Mouse (Mus musculus): ENCODE measurements around the gene Heatr9. TPM values are rescaled to one million over a fixed set of nuclear protein-coding genes. Genes with fewer than 3 reads are reported as not detected.

The Heatr9 gene
- polyA plus RNA-seq (2012; fragmentation: generic; extraction: Trizol), result 0.04 TPM

DNA sequence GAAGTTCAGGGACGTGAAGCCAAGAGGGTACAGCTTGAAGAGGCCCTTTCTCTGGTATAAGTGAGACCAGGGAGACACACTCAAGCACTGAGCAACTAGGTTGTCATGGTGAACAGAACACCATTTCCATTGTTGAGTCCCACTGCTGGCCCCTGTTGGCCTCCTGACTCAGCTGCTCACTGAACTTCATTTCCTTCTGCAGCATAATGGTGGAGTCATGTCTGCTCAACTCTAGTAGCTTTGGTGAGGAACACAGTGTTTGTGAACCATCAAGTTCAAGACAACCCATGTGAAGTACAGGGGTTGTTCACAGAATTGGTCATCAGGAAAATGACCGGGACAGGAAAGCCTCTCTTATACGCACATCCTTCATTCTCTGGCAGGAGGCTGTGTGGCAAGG lies at the start of gene Heatr9:
Heatr9 (minus strand) TSS at position 101 of the 400 bp plus-strand sequence.
- Histone ChIP-seq H3ac (ENCODE audit: control insufficient read depth, insufficient read length) (no peak within 1 kb of the TSS), H3K4me2 (ENCODE audit: low read depth) (no peak within 1 kb of the TSS), H3K79me2 (ENCODE audit: control insufficient read depth, insufficient read depth) (no peaks in the 10 kb centered on the region), H3K36me3 (ENCODE audit: control insufficient read depth, insufficient read depth) (no peaks in the 10 kb centered on the region), H3K4me3 (no peak within 1 kb of the TSS), H3K27me3 (ENCODE audit: control insufficient read depth, insufficient read depth, insufficient read length) (no peaks in the 10 kb centered on the region)
- TF ChIP-seq POLR2AphosphoS2 (IDR thresholded peaks at IDR 0.05; ENCODE audit: insufficient read length, low read depth) (no peak), POLR2A (IDR thresholded peaks at IDR 0.05; ENCODE audit: insufficient read length, low read depth) (no peak), E2F4 (IDR thresholded peaks at IDR 0.05; ENCODE audit: insufficient read depth) (no peak), REST (IDR thresholded peaks at IDR 0.05; ENCODE audit: insufficient read depth, insufficient read length) (no peak), MAX (IDR thresholded peaks at IDR 0.05; ENCODE audit: low read depth) (no peak), TCF3 (IDR thresholded peaks at IDR 0.05; ENCODE audit: insufficient read length, low read depth) (no peak), SRF (IDR thresholded peaks at IDR 0.05; ENCODE audit: control insufficient read depth, insufficient read length, low read depth) (no peak), USF1 (IDR thresholded peaks at IDR 0.05; ENCODE audit: low read depth) (no peak), MYOD1 (IDR thresholded peaks at IDR 0.05; ENCODE audit: control insufficient read depth in 1 of 3, insufficient read length in 2 of 3, low read depth in 2 of 3) (no peak), TCF12 (IDR thresholded peaks at IDR 0.05; ENCODE audit: insufficient read depth, poor library complexity, severe bottlenecking) (no peak), MYOG (IDR thresholded peaks at IDR 0.05; ENCODE audit: control insufficient read depth in 1 of 3, insufficient read depth in 1 of 3, insufficient read length in 2 of 3, low read depth in 2 of 3) (no peak), CEBPB (IDR thresholded peaks at IDR 0.05; ENCODE audit: insufficient read depth, poor library complexity, severe bottlenecking) (no peak)

GRCm38 (mm10) chr11:83570189-83570588 lies 48.2 kb upstream of the Heatr9 start:
- H3ac ChIP-seq (ENCODE audit: control insufficient read depth, insufficient read length), result no peak overlapping the region
- H3K4me3 ChIP-seq, result no peak overlapping the region
- TF ChIP-seq CEBPB (IDR thresholded peaks at IDR 0.05; ENCODE audit: insufficient read depth, poor library complexity, severe bottlenecking) (no peak), POLR2A (IDR thresholded peaks at IDR 0.05; ENCODE audit: insufficient read length, low read depth) (no peak), SRF (IDR thresholded peaks at IDR 0.05; ENCODE audit: control insufficient read depth, insufficient read length, low read depth) (no peak), POLR2AphosphoS2 (IDR thresholded peaks at IDR 0.05; ENCODE audit: insufficient read length, low read depth) (no peak), USF1 (IDR thresholded peaks at IDR 0.05; ENCODE audit: low read depth) (no peak)
- no peak overlapping the region for H3K4me2 ChIP-seq (ENCODE audit: low read depth)
- H3K79me2 ChIP-seq (ENCODE audit: control insufficient read depth, insufficient read depth), result no peaks in the 10 kb centered on the region
- no peaks in the 10 kb centered on the region for H3K27me3 ChIP-seq (ENCODE audit: control insufficient read depth, insufficient read depth, insufficient read length)
- no peaks in the 10 kb centered on the region for H3K36me3 ChIP-seq (ENCODE audit: control insufficient read depth, insufficient read depth)

GRCm38 (mm10) chr11:83569249-83569648 lies 47.3 kb upstream of the Heatr9 start:
- Histone ChIP-seq H3K4me2 (ENCODE audit: low read depth) (no peak overlapping the region), H3ac (ENCODE audit: control insufficient read depth, insufficient read length) (no peak overlapping the region), H3K27me3 (ENCODE audit: control insufficient read depth, insufficient read depth, insufficient read length) (no peaks in the 10 kb centered on the region), H3K36me3 (ENCODE audit: control insufficient read depth, insufficient read depth) (no peaks in the 10 kb centered on the region), H3K79me2 (ENCODE audit: control insufficient read depth, insufficient read depth) (no peaks in the 10 kb centered on the region), H3K4me3 (no peak overlapping the region)
- TF ChIP-seq SRF (IDR thresholded peaks at IDR 0.05; ENCODE audit: control insufficient read depth, insufficient read length, low read depth) (no peak), USF1 (IDR thresholded peaks at IDR 0.05; ENCODE audit: low read depth) (no peak), POLR2AphosphoS2 (IDR thresholded peaks at IDR 0.05; ENCODE audit: insufficient read length, low read depth) (no peak), POLR2A (IDR thresholded peaks at IDR 0.05; ENCODE audit: insufficient read length, low read depth) (no peak), TCF3 (IDR thresholded peaks at IDR 0.05; ENCODE audit: insufficient read length, low read depth) (no peak), MYOG (IDR thresholded peaks at IDR 0.05; ENCODE audit: control insufficient read depth in 1 of 3, insufficient read depth in 1 of 3, insufficient read length in 2 of 3, low read depth in 2 of 3) (no peak), MYOD1 (IDR thresholded peaks at IDR 0.05; ENCODE audit: control insufficient read depth in 1 of 3, insufficient read length in 2 of 3, low read depth in 2 of 3) (no peak), MAX (IDR thresholded peaks at IDR 0.05; ENCODE audit: low read depth) (no peak)

DNA sequence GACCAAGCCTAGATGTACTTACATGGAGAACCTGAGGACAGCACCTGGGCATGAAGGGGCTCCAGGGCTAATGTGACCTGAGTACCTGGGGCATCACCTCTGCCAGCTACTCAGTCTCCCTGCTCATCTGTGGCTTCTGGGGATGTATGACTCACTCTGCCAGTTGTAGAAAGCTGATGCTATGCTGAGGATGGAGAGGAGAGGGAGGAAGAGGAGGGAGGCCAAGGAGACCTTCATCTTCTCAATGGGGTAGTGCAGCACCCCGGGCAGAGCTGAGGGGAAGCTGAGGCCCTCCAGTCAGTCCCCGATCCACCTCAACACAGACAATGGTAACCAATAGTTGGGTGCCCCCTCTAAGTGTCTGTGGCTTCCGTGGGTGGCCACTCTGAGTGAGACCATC lies 46.8 kb upstream of the Heatr9 start:
- no peak for TF ChIP-seq TCF12 (IDR thresholded peaks at IDR 0.05; ENCODE audit: insufficient read depth, poor library complexity, severe bottlenecking)
- no peak for TF ChIP-seq SRF (IDR thresholded peaks at IDR 0.05; ENCODE audit: control insufficient read depth, insufficient read length, low read depth)
- no peak for TF ChIP-seq REST (IDR thresholded peaks at IDR 0.05; ENCODE audit: insufficient read depth, insufficient read length)
- TF ChIP-seq E2F4 (IDR thresholded peaks at IDR 0.05; ENCODE audit: insufficient read depth), result no peak
- no peak for TF ChIP-seq CEBPB (IDR thresholded peaks at IDR 0.05; ENCODE audit: insufficient read depth, poor library complexity, severe bottlenecking)
- no peak for TF ChIP-seq TCF3 (IDR thresholded peaks at IDR 0.05; ENCODE audit: insufficient read length, low read depth)
- TF ChIP-seq MYOD1 (IDR thresholded peaks at IDR 0.05; ENCODE audit: control insufficient read depth in 1 of 3, insufficient read length in 2 of 3, low read depth in 2 of 3), result no peak
- TF ChIP-seq POLR2AphosphoS2 (IDR thresholded peaks at IDR 0.05; ENCODE audit: insufficient read length, low read depth), result no peak
- TF ChIP-seq POLR2A (IDR thresholded peaks at IDR 0.05; ENCODE audit: insufficient read length, low read depth), result no peak
- no peak for TF ChIP-seq USF1 (IDR thresholded peaks at IDR 0.05; ENCODE audit: low read depth)
- no peak for TF ChIP-seq MYOG (IDR thresholded peaks at IDR 0.05; ENCODE audit: control insufficient read depth in 1 of 3, insufficient read depth in 1 of 3, insufficient read length in 2 of 3, low read depth in 2 of 3)
- no peak for TF ChIP-seq MAX (IDR thresholded peaks at IDR 0.05; ENCODE audit: low read depth)
- Histone ChIP-seq H3K79me2 (ENCODE audit: control insufficient read depth, insufficient read depth) (no peaks in the 10 kb centered on the region), H3K27me3 (ENCODE audit: control insufficient read depth, insufficient read depth, insufficient read length) (no peaks in the 10 kb centered on the region), H3K4me3 (no peak overlapping the region), H3ac (ENCODE audit: control insufficient read depth, insufficient read length) (no peak overlapping the region), H3K36me3 (ENCODE audit: control insufficient read depth, insufficient read depth) (no peaks in the 10 kb centered on the region), H3K4me2 (ENCODE audit: low read depth) (no peak overlapping the region)

- Histone ChIP-seq H3K4me2 (ENCODE audit: low read depth) (no peak overlapping the region), H3K36me3 (ENCODE audit: control insufficient read depth, insufficient read depth) (no peaks in the 10 kb centered on the region), H3K4me3 (no peak overlapping the region), H3ac (ENCODE audit: control insufficient read depth, insufficient read length) (no peak overlapping the region), H3K79me2 (ENCODE audit: control insufficient read depth, insufficient read depth) (no peaks in the 10 kb centered on the region), H3K27me3 (ENCODE audit: control insufficient read depth, insufficient read depth, insufficient read length) (no peaks in the 10 kb centered on the region)
- TF ChIP-seq SRF (IDR thresholded peaks at IDR 0.05; ENCODE audit: control insufficient read depth, insufficient read length, low read depth), result no peak
- no peak for TF ChIP-seq TCF12 (IDR thresholded peaks at IDR 0.05; ENCODE audit: insufficient read depth, poor library complexity, severe bottlenecking)
- TF ChIP-seq MYOG (IDR thresholded peaks at IDR 0.05; ENCODE audit: control insufficient read depth in 1 of 3, insufficient read depth in 1 of 3, insufficient read length in 2 of 3, low read depth in 2 of 3), result no peak
- no peak for TF ChIP-seq TCF3 (IDR thresholded peaks at IDR 0.05; ENCODE audit: insufficient read length, low read depth)
These were observed 46.1 kb upstream of the Heatr9 start for GRCm38 (mm10) chr11:83568061-83568460.
